In the genomic region with DNA sequence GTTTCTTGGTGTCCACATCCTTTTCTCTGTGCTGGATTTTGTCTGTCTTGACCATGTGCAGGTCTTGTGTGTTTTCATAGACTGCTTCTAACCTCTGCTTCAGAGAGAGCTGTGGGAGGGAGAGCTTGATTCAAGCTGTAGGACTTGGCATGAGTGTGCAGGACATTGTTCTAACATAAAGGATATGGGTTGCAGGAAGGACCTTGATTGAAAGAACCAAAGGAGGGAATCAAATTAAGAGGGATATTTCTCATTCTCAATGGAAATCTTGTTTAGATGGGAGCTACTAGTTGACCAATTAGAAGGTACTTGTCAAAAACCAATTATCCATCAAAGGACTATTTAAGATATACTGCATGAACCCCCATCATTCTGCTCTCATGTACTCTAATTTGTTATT, we compare ENCODE assay signal across 25 mouse cellular contexts.
"Had no signal": no experiment of that assay in that cellular context is flagged by ENCODE, and none has a peak within 500 bp of the region (broad histone marks: within the 10 kb centered on the region; RNA-seq: fewer than 3 reads in every experiment).

No protein-coding gene starts in this region.

- ATAC-seq: hindbrain, postnatal 0 days; intestine, embryonic 16.5 days; liver, embryonic 12.5 days had no signal

- H3K4me2 ChIP-seq: heart, embryonic 12.5 days; hindbrain, embryonic 12.5 days; hindbrain, embryonic 15.5 days; kidney, embryonic 15.5 days; limb, embryonic 13.5 days; limb, embryonic 15.5 days; liver, embryonic 12.5 days had no signal

- H3K27me3 ChIP-seq: heart, embryonic 12.5 days; hindbrain, embryonic 12.5 days; hindbrain, embryonic 15.5 days; kidney, embryonic 15.5 days; limb, embryonic 13.5 days; limb, embryonic 15.5 days; liver, embryonic 12.5 days had no signal

- H3K36me3 ChIP-seq: heart, embryonic 10.5 days; heart, embryonic 12.5 days; hindbrain, embryonic 10.5 days; hindbrain, embryonic 12.5 days; hindbrain, embryonic 15.5 days; kidney, embryonic 15.5 days; limb, embryonic 13.5 days; limb, embryonic 15.5 days; liver, embryonic 12.5 days had no signal

- H3K9ac ChIP-seq: heart, embryonic 12.5 days; hindbrain, embryonic 12.5 days; hindbrain, embryonic 15.5 days; kidney, embryonic 15.5 days; limb, embryonic 13.5 days; limb, embryonic 15.5 days; liver, embryonic 12.5 days; liver, embryonic 14.5 days had no signal

- DNase-seq: gastrocnemius, postnatal 25 days; heart, adult 18-20 months; heart, postnatal 10 days; heart, postnatal 4 days; kidney, adult 11 months; kidney, adult 2 months; kidney, adult 9 months; kidney, postnatal 14 days; kidney, postnatal 4 days; layer of hippocampus, postnatal 36 days; left cerebral cortex, postnatal 4 days had no signal

- H3K27ac ChIP-seq: heart, embryonic 10.5 days; hindbrain, embryonic 10.5 days; hindbrain, embryonic 12.5 days; hindbrain, embryonic 15.5 days; hindbrain, postnatal 0 days; kidney, embryonic 15.5 days; kidney, postnatal 0 days; layer of hippocampus, adult 2 months; limb, embryonic 13.5 days; limb, embryonic 15.5 days; liver, embryonic 12.5 days; liver, embryonic 14.5 days had no signal

- H3K9me3 ChIP-seq: heart, embryonic 10.5 days; heart, embryonic 12.5 days; hindbrain, embryonic 10.5 days; hindbrain, embryonic 12.5 days; hindbrain, embryonic 15.5 days; kidney, embryonic 15.5 days; limb, embryonic 13.5 days; limb, embryonic 15.5 days; liver, embryonic 12.5 days had no signal

- H3K4me1 ChIP-seq: heart, embryonic 10.5 days; heart, embryonic 12.5 days; hindbrain, embryonic 10.5 days; hindbrain, embryonic 12.5 days; hindbrain, embryonic 15.5 days; kidney, embryonic 15.5 days; limb, embryonic 13.5 days; limb, embryonic 15.5 days; liver, embryonic 12.5 days had no signal

- H3K4me3 ChIP-seq: heart, embryonic 10.5 days; heart, embryonic 12.5 days; hindbrain, embryonic 10.5 days; hindbrain, embryonic 12.5 days; hindbrain, embryonic 15.5 days; kidney, embryonic 15.5 days; layer of hippocampus, adult 2 months; limb, embryonic 13.5 days; limb, embryonic 15.5 days; liver, embryonic 12.5 days had no signal
